Mouse (Mus musculus) Patski (cell line): ENCODE measurements around the gene Fam107b. TPM values are rescaled to one million over a fixed set of nuclear protein-coding genes. Genes with fewer than 3 reads are reported as not detected.

Experiments
- ATAC-seq: fragments of 100-300 bp; one replicate; pipeline ENCODE4 v1.8.0; 2021
- CTCF ChIA-PET: fragments of 350-600 bp; sonication (Branson Sonifier 250); formaldehyde crosslinking; loops from one replicate; lab custom pipeline; 2022; ENCODE audit warnings: inconsistent platforms; lab: Charles Lee
- POLR2A ChIA-PET: fragments of 350-600 bp; sonication (Branson Sonifier 250); formaldehyde crosslinking; loops from one replicate; lab custom pipeline; 2022; ENCODE audit warnings: antibody characterized with exemption, inconsistent platforms; lab: Charles Lee
- DNase-seq: peaks from one replicate; pipeline ENCODE4 v3.0.0-alpha.2; 2011; ENCODE audit warnings: low read depth, low spot score
- H3K27me3 ChIP-seq: fragments of 371-371 bp; one replicate; pipeline ENCODE4 v1.5.1; 2021
- CTCF ChIP-seq: fragments of 100-300 bp; IDR thresholded peaks from one replicate; pipeline ENCODE4 v1.5.1; 2021
- in situ Hi-C: fragments of 300-500 bp; cut with MboI; formaldehyde crosslinking; loops from 3 replicates; pipeline ENCODE4 v1.11.1; 2018; ENCODE audit warnings: low pct_unique_long_range_greater_than_20kb, mixed read lengths
- polyA plus RNA-seq: library from polyadenylated mRNA; unstranded; gene quantifications from one replicate; pipeline ENCODE4 v1.2.3, GENCODE M21; 2021

Fam107b gene
- polyA plus RNA-seq, 1 experiment from 2014 or later = 92.8 TPM

DNA sequence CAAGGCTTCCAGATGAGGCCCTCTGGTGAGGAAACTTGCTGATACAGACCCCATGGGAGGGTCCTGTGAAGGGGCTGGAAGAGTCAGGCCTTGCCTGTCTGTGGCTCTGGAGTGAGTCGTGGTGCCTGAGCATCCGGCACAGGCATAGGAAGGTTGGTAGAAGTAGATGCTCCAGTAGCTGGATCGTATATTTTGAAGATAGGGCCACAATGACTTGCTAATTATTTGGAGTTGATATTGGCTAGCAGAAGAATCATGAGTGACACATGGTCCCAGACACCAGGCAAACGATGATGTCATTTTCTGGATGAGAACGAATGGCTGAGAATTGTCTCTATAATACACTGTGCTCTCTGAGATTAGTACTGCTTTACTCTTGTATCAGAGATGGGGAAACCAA lies 150.8 kb downstream of the Fam107b start:
- POLR2A ChIA-PET = no interaction called here
- CTCF ChIA-PET = no interaction called here
- in situ Hi-C loops = no loop called here
- TF ChIP-seq CTCF = no peak
- DNase-seq (no peak), ATAC-seq (no peak)
- no peaks in the 10 kb centered on the region for H3K27me3 ChIP-seq

DNA sequence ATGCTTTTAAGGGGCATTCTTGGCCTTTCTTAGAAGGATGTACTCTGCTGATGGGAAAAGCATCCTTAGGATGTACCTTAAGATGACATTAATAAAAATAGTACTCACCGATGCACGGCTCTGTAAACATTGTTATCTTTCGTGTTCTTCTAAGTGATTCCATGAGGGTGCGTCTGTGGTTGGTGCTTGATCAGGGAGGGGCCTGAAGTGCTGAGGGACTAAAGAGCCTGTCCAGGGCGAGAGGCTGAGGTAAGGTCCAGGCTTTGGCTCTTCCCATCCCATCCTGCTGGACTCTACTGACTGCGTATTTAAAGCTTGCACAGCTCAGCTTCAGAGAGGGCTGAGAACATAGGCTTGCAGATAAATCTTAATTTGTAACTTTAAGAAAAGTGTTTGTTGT lies 151.7 kb downstream of the Fam107b start:
- DNase-seq (no peak), ATAC-seq (no peak)
- H3K27me3 ChIP-seq = no peaks in the 10 kb centered on the region
- POLR2A ChIA-PET = no interaction called here
- in situ Hi-C loops = no loop called here
- CTCF ChIA-PET = no interaction called here
- no peak for TF ChIP-seq CTCF

DNA sequence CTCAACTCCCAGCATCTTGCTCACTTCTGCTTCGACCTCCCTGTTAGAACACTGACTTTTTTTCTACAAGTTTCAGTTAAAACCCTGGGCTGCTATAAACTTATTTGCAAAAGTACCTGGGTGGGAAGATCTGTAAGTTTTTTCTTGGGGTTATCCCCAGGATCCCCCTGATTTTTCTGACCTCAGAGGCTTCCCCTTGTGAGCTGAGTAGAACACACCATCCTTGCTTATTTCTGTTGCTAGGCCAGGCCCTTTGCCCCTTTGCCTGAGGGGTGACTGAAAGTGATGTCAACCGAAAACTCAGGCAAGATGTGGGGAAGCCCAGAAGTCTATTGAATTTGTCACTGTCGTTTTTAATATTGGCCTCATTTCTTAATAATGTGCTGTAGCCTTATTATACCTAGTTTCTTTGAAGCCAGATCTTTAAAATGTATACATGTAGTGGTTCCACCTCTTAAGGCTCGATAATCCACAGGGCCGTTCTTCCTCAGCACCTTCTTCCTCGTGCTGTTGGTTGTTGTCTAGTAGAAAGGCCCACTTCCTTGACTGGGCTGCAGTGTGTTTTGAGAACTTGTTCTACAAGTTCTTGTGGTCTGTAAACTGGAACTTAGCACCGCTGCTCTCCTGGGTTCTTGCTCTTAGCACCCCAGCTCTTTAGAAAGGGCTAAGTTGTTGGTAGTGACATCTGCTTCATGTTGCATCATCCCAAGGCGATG lies 153.3 kb downstream of the Fam107b start:
- ChIA-PET CTCF (interaction anchor here (1.0 kb wide), 1 partner anchor 9 kb away, joined by 3 read pairs; no protein-coding TSS in a partner anchor), POLR2A (interaction anchor here (1.3 kb wide), 1 partner anchor 11 kb away, joined by 3 read pairs; no protein-coding TSS in a partner anchor)
- ATAC-seq (no peak), DNase-seq (no peak)
- no peak for TF ChIP-seq CTCF
- in situ Hi-C loops = no loop called here
- no peaks in the 10 kb centered on the region for H3K27me3 ChIP-seq

DNA sequence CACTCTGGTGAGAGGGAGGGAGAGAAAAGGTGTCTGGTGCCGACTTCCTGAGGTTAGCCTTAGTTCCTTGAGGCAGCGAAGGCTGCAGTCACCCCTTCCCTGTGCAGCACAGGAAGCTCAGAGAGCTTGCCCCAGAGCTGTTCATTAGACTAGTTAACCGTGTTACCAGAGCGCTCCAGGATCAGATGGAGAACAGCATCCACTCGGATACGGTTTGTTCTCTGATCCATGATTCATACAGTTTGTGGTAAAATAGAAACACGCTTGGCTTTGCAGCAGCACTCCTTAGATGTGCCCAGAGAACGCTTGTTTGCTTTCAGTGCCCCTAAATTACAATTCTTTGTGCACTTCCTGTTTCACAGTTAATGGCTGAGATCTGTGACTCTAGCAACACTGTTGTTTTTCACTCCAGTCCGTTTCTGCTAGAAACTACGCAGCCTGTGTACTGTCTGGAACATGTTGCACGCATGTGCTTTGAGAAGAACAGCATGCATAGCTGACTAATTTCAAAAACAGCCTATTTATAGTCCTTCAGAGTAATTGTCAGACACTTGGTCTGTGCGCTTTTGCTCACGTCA lies 156.3 kb downstream of the Fam107b start:
- no peak for TF ChIP-seq CTCF
- POLR2A ChIA-PET = no interaction called here
- in situ Hi-C loops = no loop called here
- CTCF ChIA-PET = interaction anchor here (1.0 to 1.4 kb wide), 4 partner anchors 9 to 180 kb away, joined by 3 to 4 read pairs (median 4); no protein-coding TSS in a partner anchor
- no peaks in the 10 kb centered on the region for H3K27me3 ChIP-seq
- DNase-seq = peak; percentile 47
- peak; percentile 85 for ATAC-seq

DNA sequence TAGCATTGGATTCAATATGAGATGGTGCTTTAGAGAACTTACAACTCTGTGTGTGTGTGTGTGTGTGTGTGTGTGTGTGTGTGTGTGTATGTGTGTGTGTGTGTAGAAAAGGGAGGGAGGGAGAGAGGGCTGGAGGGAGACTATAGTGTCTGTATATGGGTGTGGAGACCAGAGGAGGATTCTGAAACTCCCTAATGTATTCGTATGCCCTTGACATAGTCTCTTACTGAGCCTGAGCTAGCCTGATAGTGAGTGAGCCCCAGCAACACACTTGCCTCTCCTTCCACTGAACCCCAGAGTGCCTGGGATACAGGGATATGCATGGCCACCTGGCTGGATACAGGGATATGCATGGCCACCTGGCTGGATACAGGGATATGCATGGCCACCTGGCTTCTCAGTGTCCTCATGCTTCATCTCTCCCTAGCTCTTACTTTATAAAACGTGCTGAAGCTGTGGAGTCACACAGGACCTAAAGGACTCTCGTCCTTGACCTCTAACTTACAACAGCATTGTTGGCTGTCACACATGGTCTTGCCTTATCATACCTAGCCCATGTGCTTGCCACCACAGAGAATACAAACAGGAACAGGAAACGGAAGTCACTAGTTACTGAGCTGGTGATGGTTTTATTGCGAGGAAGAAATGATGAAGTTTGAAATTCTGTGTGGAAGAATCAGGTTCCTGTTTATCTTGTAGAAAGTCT lies 157.1 kb downstream of the Fam107b start:
- TF ChIP-seq CTCF = no peak
- ChIA-PET CTCF (interaction anchor here (1.4 to 2.4 kb wide), 2 partner anchors 9 to 10 kb away, joined by 4 to 8 read pairs; no protein-coding TSS in a partner anchor), POLR2A (no interaction called here)
- no peaks in the 10 kb centered on the region for H3K27me3 ChIP-seq
- ATAC-seq = peak; percentile 15
- no peak for DNase-seq
- in situ Hi-C loops = no loop called here

DNA sequence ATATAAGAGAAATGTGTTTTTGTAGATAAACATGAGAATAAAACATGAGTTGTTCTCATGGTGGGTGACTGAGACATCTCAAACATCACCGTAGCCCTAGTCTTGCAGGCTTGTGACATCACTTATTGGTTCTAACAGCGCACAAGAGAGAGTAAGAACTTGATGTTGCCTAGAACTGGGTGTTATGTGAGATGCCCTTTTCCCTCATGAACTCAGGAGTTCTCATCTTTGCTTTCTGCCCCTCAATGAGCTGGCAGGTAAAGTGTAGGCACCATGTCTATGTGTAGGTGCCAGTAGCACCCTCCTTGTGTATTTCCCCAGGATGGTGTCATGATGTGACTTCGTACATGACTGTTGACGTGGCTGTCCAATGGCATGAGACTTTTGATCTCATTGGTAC lies 157.8 kb downstream of the Fam107b start:
- POLR2A ChIA-PET = interaction anchor here (0.6 kb wide), 1 partner anchor 56 kb away, joined by 4 read pairs; no protein-coding TSS in a partner anchor
- DNase-seq (no peak), ATAC-seq (no peak)
- no peak for TF ChIP-seq CTCF
- CTCF ChIA-PET = interaction anchor here (2.4 kb wide), 1 partner anchor 11 kb away, joined by 8 read pairs; no protein-coding TSS in a partner anchor
- in situ Hi-C loops = no loop called here
- no peaks in the 10 kb centered on the region for H3K27me3 ChIP-seq

DNA sequence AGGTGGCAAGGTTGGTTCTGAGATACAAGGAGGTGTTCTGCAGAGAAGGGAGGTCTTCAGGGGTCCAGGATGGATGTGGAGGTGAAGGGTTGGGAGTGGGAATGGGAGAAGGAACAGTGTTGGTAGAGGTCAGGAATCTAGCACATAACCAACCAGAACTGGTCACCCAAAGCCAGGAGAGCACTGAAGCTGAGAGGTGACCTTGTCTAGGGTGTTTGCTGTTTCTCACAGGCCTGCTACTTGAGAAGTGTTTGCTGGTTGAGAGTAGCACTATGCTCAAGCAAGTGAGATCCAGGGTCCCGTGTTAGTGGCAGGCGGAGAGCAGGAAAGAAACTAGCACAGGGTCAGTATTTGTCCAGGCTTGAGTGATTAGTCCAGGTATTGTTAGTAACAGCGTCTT lies 159.3 kb downstream of the Fam107b start:
- in situ Hi-C loops = no loop called here
- ChIA-PET CTCF (interaction anchor here (2.4 kb wide), 1 partner anchor 13 kb away, joined by 8 read pairs; no protein-coding TSS in a partner anchor), POLR2A (no interaction called here)
- DNase-seq (no peak), ATAC-seq (no peak)
- no peaks in the 10 kb centered on the region for H3K27me3 ChIP-seq
- no peak for TF ChIP-seq CTCF

DNA sequence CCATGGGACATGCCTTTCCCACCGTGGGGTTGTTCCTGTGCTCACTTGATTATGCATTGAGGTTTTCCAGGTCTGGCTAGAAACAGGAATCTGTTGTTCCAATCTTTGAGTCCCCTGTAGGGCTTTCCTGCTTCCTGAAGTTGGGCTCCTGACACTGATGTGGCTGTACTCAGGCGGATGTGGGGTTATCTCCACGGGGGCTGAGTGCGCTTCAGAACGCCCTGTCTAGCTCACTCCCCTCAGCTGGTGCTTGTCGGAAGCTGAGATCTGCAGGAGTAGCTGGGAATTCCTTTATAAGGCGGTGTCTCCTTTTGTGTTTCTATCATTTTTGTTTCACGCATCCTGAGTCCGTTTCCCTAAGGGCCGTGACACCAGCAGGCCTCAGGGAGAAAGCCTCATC lies 160.5 kb downstream of the Fam107b start:
- TF ChIP-seq CTCF = no peak
- ATAC-seq = no peak
- H3K27me3 ChIP-seq = no peaks in the 10 kb centered on the region
- in situ Hi-C loops = no loop called here
- CTCF ChIA-PET = no interaction called here
- POLR2A ChIA-PET = no interaction called here
- no peak for DNase-seq

DNA sequence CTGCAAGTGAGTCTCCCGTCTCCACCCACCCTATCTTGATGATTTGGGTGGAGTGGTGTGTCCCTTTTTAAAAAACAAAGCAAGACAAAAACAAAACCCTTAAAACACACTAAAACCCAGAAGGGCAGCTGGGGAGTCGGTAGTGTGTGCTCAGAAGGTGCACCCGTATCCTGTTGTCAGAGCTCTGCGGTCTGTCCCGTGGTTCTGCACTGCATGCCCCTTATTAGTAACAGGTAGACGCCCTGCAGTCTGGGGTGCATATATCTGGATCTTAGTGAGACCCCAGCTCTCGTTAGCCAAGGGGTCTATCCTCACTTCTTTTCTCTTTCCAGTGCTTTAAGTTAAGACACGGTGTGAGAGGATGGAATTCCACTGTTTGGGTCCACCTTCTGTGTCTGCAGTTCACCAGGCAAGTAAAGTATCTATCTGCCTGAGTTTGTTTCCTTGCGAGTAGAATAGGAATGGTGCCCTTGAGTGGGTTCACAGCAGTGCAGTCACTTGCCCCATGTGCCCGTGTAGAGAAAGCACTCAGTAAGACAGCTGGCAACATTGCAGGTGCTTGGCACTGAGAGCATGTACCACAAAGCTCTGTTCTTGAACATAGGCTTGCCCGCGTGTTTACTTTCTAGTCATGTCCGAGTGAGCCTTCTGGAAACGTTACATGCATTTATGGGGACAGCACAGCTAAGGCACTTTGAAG lies 161.2 kb downstream of the Fam107b start:
- CTCF ChIA-PET = no interaction called here
- ATAC-seq (no peak), DNase-seq (no peak)
- H3K27me3 ChIP-seq = no peaks in the 10 kb centered on the region
- in situ Hi-C loops = no loop called here
- POLR2A ChIA-PET = no interaction called here
- TF ChIP-seq CTCF = no peak

DNA sequence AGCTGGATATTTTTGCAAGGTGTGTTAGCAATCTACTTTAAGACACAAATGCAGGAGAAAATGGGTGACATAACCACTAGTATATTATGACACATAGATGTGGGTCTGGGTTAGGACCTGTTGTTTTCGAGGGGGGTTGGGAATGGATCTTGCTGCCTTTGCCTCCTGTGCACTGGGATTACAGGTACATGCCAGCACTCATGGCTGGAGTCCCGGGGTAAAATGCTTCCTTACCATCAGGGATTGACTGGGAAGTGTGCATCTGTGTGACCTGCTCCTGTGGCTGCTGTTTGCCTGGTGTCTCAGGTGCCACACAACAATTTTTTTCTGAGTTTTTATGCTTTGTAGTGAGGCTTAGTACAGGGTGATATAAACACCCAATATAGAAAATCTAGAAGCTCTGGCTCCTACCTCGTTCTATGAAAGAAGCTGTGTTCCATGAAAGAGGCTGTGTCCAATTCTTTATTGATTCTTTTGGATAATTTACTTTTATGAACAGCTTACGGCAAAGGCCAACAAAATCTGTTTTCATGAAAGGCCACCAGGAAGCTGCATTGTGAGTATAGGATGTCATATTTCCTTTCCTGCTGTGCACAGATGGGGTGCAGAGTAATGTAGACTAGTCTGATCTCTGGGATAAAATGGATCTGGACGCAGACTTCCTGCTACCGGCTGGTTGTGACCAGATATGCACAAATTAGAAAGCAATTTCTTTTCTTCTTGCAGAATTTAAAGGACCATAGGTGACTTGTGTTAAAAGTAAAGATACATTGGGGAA lies 167.8 kb downstream of the Fam107b start:
- ChIA-PET POLR2A (no interaction called here), CTCF (interaction anchor here (1.5 to 2.0 kb wide), 2 partner anchors 10 to 16 kb away, joined by 3 to 5 read pairs; no protein-coding TSS in a partner anchor)
- H3K27me3 ChIP-seq = no peaks in the 10 kb centered on the region
- TF ChIP-seq CTCF = no peak
- in situ Hi-C loops = no loop called here
- DNase-seq (no peak), ATAC-seq (no peak)
